Mouse (Mus musculus) liver, adult 2 months (tissue): Measurements from ENCODE around the gene Mgrn1.

Experiments
- CTCF ChIP-seq: fragments of 200-500 bp; IDR thresholded peaks from 2 replicates; pipeline ENCODE4 v1.5.1; 2011; ENCODE audit warnings: low read depth, low read length, control low read depth
- POLR2A ChIP-seq: fragments of 200-500 bp; IDR thresholded peaks from 2 replicates; pipeline ENCODE4 v1.6.1; 2011; ENCODE audit warnings: low read length, control low read depth; ENCODE audit not compliant: insufficient read depth; ENCODE audit errors: extremely low read depth

- TF ChIP-seq CTCF = peak; percentile 72
- TF ChIP-seq POLR2A = no peak
Observed at GRCm38 (mm10) chr16:4913783-4914735, 28.0 kb downstream of the Mgrn1 start.
